Mouse (Mus musculus) embryo, embryonic 10.5 days (tissue): ENCODE measurements at regions not wholly inside any gene's neighbourhood (a gene's known extent, or its start where the extent isn't known, plus 50 kb on each side); places are given as distances from the start of the nearest gene placed in this dataset.

Source experiments
- DNase-seq: peaks from one replicate; pipeline ENCODE4 v3.0.0-alpha.2; 2015; ENCODE audit warnings: low spot score

DNA sequence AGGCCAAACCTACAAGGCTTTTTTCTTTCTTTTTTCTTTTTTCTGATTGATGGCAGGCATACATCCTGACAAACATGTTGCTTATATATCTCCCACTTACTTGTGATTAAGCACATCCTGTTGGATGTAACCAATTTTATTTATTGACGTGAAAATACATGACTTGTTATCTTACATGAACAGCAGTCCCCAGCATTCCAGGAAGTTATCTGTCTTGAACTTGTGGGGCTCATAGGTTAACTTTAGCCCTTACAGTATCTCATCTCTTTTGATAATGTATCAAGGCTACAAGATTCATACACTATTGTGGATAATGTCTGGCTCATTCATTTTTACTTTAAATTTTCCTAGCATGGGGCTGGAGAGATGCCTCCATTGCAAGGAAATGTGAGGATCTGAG, 852.0 kb upstream of the Agtr1b start:
- no peak for DNase-seq

DNA sequence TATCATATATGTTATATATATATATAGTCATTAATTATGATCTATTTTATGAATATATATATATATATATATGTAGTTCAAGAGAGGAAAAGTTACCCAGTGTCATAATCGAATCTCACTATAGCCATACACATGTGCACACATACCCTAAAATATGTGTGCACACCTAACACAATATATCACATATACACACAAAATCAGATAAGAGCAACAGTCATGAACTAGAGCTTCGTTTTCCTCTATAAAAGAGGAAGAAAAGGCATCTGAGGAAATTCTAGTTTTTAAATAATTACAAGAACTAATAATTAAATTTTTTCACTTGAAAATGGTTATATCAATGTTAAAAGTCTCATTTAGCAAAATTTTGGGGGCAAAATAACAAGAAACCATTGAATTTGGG, 835.3 kb upstream of the Tbl1xr1 start:
- DNase-seq = no peak

DNA sequence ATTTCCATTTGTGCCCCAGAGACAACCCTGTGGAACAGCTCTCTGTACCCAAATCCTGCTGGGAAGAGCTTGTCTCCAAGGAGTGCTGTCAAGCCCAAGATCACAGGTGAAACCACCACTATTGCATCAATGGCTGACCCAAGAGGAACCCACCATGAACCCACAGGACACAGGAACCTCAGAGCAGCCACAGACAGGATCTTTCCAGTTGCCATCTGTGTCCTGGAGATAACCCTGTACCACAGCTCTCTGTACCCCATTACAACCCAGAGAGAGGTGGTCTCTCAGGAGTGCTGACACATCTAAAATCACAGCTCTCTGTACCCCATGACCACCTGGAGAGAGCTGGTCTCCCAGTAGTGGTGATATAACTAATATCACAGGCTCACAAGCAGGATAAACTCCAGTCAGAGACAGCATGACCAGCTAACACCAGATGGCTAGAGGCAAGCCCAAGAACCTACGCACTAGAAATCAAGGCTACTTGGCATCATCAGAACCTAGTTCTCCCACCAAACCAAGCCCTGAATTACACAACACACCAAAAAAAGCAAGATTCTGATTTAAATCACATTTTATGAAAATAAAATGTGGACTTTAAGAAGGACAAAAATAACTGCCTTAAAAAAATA, 820.2 kb upstream of the Tbl1xr1 start:
- DNase-seq = no peak

DNA sequence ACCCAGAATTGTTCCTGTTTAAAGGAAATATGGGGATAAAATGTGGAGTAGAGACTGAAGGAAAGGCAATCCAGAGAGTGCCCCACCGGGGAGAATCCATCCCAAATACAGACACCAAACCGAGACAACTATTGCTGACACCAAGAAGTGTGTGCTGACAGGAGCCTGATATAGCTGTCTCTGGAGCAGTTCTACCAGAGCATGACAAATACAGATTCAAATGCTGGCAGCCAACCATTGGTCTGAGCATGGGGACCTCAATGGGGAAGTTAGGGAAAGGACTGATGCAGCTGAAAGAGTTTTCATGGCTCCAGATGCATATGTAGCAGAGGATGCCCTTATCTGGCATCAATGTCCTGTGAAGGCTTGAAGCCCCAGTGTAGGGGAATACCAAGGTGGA, 813.1 kb upstream of the Tbl1xr1 start:
- DNase-seq = no peak

DNA sequence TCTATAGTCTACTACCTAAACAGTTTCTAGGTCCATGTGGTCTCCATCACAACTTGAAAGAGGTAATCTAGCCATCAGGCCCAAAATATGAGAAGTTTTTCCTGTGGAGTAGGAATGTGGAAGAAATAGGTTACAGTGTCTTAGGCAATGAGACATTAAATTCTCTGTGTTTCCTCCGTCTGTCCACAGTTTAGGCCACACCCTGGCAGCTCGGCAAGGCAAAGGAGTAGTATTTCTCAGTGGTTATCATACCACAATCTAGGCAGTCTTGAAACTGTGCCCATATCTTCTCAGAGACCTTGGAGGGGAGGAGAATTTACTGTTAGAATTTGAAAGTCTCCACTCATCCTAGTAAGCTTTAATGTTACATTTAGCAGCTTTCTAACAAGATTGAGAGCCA, 811.0 kb upstream of the Tbl1xr1 start:
- no peak for DNase-seq

DNA sequence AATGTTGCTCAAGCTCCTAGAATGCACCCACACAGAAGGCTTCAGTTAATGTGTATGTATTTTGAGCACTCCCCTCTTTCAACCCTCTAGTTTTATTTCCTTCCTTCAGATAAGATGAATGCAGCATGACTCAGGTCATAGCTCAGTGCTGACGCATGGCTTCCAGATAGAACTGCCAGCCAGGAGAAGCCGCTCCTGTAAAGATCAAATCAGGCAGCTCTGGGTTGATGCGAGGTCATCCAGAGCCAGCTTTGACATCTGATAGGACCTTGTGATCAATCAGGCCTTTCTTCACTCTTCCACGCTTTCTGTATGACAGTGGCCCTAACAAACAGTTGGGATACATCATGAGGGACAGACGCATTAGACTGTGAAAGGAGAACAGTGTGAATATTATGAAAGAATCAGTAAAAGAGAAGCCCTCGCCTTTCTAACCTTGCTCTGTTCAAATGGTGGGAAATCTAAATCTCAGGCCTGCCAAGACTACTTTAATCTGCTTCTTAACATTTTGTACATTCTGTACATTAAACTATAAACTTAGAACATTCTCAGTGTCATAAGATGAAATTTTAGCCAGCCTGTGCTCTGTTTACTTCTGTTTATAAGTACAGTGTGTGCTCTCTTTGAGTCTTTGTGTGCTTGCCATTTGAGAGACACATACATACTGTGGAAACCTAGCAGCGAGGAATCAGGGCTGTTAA, 807.9 kb upstream of the Tbl1xr1 start:
- no peak for DNase-seq

DNA sequence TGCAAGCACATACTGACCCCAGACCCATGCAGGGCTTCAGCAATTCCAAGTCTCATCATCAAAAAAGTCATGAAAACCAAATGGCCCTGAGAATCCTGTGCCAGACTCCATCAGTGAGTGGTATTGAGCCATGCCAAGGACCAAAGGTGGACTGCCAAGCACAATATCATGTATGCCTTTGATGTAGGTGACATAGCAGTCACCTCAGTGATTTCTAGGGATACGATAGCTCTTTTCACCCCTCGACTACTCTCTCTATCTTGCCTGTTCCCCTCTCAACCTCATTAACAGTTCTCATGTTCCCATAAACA, 807.4 kb upstream of the Tbl1xr1 start:
- DNase-seq = no peak

DNA sequence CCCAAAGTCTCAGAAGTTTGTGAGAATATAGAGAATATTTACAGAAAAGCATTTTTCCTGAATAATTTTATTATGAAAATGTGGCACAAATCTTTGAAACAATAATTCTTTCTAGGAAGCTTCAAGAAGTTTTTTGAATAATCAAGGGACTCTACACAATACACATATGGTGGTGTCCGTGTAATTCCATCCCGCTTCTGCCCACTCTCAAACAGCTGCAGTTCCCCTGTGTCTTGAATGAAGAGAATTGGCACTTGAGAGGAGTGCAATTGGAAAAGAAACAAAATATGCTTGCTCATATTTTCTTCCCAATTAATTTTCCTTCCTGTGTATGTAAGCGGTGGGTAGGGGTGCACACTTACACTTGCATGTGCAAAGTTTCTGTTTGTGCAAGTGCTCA, 805.7 kb upstream of the Tbl1xr1 start:
- no peak for DNase-seq

DNA sequence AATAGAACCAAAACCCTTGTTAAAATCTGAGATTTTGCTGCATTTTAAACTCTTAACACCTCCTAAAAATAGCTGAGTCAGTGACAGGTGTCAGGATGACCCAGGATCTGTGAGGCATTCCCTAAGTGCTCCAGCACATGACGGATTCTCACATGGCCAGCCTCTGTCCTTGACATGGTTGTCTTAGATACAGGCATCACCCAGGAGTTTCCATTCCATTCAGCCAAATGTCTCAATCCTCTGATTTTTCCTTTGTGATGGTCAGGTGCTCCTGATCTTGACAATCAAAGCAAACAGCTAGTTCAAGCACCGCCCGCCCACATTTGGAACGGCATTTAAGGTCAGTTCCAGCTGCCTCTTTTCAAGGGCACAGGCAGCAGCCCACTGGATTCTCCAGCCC, 804.2 kb upstream of the Tbl1xr1 start:
- no peak for DNase-seq

DNA sequence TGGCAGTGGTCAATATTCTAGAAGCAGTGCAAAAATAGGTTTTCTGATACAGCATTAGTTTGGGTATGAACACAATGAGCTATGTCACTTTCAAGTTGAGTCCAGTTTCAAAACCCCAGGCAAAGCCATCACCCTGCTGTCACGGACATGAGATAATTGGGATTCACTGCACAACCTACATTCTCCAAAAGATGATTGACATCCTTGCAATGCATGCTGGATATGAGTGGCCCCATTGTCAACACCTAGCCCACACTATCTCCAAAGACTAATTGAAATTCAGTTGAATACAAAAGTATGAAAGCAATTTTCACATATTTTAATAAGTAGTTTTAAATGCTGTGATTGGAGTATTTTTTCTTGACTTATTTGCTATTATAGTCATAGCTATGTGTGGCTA, 783.7 kb upstream of the Tbl1xr1 start:
- no peak for DNase-seq

DNA sequence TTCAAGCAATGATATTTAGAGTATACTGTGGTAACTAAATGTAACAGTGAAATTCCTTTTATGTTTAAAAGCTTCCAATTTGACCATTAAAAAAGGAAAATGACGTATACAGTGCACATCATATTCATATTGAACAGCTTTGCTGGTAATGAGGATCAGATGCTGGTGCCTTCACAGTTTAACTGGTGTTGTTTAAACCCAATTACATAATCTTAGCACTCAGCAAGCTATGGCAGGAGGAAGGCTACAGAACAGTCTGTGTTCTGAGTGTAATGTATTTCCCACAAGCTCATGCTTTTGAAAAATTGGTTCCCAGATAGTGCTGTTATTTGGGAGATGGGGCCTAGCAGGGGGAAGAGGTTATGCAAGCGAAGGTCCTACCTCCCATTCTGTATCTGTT, 783.1 kb upstream of the Tbl1xr1 start:
- no peak for DNase-seq

DNA sequence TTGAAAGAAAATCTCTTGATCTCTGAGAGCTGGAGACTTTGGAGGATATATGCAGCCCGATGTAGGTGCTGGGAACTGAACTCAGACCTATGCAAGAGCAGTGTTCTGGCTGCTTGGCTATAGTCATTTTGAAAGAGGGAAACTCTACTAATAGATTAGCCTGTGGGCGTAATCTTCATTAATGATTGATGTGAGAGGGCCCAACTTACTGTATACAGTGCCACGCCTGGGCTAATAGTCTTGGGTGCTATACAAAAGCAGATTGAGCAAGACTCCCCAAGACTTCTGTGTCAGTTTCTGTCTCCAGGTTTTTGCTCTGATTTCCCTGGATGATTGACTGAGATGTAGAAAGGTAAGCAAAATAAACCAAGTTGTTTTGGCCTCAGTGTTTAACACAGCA, 781.7 kb upstream of the Tbl1xr1 start:
- no peak for DNase-seq

DNA sequence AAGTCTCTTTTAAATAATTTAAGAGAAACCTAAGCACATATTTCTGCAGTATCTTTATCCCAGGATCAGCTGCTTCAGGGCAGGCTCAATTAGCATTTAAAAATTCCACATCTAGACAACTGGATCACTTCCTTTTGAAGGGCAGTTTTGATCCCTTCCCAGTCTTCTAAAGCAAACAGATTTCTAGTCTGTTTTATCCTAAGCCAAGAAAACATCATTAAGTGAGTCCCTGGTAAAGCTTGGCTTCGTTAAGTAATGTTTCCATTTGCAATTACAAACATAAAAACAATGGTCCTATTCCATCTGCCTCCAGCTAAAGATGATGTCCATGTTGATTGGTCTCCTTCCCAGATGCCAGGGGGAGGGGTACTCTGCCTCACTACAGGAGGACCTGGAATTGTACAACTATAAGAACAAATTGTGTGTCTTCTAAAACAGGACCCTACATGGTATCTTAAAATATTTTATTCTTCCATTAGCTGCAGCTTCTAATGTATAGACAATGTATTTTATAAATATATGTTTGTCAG, 779.8 kb upstream of the Tbl1xr1 start:
- DNase-seq = no peak

DNA sequence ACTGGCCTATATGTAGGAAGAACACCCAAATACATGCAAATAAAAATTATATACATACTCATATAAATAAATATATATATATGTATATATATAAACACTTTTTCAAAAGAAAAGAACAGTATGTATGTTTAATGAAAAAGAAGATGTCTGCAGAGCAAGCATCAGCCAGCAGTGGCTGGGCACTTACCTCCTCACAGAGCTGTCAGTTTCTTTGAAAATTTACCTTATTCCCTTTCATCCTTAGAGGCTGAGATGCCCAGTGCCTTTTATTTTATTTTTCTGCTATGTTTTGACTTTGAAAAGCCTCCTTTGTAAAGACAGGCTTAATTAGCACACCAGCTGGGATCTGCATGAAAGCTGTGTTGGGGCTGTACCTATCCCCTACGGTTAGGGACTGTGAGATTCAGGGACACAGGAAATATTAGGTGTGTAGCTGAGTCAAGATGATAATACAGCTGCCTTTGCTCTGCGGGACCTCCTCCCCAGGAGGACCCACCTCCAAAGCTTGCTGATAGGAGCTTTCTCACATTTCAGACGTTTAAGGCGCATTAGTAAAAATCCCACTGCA, 751.0 kb upstream of the Tbl1xr1 start:
- DNase-seq = no peak

DNA sequence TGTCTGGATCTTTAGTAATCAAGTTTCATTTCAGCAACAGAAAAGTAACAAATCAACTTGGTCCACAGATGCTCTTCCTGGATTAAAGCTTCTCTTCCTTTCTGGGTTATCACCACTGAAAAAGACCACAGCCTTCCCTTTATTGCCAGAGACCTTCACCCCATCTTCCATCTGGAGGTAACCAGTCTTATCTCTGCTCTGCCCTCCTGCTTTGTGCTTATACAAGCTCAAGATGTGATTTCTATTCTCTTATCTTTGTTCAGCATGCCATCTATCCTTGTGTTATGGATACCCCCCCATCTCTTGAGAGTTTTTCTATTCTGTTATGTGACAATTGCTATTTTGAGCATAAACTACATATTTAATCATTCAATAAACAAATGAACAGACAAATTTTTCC, 734.5 kb upstream of the Tbl1xr1 start:
- DNase-seq = no peak

DNA sequence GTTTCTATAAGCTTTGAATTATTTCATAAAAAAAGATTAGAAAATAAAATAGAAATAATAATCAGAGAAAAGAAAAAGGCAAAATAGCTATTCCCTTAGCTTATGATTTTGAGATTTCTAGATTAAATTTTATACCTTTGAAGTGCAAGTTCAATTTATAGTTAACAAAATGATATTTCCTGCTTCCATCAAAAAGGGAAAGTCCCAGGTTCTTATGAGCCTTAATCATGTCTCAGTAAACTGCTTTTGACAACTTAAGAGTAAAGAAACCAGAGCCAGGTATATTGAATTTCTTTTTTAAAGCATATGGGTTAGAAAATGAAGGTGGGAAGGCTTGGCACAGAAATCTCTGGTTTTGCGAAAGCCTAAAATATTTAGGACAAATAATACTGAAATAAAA, 733.4 kb upstream of the Tbl1xr1 start:
- no peak for DNase-seq

DNA sequence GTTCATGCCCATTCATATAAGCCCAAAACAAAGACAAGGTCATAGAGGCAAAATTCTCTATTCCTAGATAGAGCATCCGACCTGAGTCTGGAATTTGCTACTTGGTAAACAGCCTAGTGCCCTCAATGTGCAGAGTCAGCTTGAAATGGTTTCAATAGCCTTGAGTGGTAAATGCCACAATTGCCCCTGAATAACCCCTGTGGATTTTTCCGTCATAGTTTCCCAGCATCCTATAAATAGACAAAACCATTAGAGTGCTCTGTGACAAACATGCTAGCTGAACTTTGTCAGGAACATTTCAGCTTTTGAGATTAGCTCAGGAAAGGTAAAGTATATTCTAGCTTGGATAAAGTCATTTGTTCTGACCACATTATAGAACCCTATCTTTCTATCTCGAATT, 727.0 kb upstream of the Tbl1xr1 start:
- DNase-seq = no peak

DNA sequence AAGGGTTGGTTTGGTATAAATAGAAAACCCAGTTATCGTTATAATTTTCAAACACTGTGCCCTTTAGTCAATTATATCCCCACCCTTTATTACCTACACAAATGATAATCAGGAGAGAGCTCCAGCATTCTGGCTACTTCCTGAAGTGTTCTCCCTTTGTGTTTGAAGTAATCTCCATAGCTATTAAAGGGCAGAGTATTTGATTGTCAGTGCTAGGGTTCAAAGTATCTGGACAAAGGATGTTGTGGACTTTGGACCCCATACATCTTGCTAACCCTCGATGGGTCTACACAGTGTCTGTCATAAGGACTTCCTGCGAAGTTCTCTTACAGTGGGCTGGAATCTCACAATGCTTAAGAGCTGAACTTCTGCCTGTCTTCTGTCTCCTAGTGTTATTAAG, 720.3 kb upstream of the Tbl1xr1 start:
- DNase-seq = no peak

DNA sequence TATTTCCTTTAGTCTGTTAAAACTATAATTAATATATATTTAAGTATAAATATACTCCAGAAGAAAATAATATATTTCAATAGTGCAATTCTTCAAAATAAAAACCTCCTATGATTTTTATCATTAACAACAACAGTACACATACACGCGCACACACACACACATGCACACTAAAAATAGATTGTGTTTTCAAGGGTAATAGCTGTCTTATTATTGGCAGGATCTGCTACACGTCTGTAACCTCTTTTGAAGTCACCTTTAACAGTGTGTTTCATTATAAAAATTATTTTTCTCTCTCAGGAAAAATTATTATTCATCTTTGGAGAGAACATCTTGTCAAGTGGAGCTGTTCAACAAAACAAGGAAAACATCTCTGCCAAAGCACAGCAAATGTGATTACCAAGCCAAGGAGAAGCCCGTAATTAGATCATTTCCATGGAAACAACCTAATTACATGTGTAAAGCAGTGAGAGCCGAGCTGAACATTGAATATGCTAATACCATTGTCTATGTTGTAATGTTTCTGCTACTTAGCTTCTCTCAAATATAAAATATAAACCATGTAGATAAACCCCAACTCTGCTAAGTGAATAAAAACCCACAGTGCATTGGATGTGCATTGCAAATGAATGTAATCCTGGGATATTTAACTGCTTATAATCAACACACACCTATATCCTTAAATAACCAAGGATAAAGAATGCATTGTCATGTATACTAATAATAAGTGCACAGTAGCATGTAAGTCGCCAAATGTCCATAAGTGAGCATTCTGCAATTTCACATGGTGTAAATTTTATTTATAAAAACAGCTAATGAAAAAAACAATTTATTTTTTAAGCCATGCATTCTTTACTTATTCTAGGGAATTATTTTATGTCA, 719.4 kb upstream of the Tbl1xr1 start:
- no peak for DNase-seq

DNA sequence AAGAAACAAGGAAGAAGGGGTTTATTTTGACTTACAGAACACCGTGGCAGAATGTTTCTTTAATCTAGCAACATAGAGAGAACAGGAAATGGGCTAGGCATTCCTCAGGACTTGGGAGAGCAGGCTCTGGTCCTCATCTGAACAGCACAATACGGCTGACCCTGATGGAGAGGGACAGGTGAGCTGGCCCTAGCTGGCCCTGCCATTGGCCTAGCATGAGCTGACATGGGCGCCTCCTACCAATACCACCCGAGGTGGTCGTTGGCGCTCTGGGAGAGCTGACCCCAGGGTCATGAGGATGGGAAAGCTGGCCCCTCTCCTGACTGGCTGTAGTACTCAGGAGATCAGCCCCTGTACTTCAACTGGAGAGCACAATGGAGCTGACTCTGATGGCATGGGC, 718.4 kb upstream of the Tbl1xr1 start:
- DNase-seq = no peak

DNA sequence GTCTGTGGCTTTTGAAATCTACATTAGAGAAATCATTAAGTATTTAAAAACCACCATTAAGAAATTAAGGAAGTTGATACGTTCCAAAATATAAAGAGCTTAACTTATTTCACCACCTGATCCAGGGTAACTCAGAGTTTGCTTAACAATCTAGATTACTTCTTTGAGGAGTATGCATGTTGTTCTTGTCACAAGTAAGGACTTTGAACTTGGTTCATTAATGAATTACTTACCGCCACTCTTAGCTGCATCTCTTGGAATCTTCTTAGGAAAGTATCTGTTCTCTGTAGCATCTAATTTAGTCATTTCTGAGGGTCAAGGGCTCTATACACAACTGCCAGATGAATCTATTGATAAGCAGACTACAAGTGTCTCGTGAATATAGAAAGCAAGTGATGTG, 715.4 kb upstream of the Tbl1xr1 start:
- no peak for DNase-seq

DNA sequence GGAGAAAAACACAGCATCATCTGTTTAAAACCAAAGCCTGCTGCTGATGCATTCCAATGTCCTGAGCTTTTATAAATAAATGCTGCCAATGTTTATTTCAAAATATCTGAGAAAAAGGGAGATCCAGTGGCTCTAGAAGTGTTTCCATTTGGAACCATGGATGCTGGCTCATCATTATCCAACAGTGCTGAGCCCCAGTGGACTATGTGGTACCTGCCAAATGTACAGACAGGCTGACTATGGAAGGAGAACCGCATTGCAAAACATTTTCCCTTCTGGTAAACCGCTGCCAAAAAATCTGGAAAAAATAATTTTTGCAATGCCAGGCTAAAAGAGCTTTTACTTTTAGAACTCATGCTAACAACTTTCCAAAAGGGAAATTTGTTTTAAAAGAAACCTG, 696.6 kb upstream of the Tbl1xr1 start:
- no peak for DNase-seq

DNA sequence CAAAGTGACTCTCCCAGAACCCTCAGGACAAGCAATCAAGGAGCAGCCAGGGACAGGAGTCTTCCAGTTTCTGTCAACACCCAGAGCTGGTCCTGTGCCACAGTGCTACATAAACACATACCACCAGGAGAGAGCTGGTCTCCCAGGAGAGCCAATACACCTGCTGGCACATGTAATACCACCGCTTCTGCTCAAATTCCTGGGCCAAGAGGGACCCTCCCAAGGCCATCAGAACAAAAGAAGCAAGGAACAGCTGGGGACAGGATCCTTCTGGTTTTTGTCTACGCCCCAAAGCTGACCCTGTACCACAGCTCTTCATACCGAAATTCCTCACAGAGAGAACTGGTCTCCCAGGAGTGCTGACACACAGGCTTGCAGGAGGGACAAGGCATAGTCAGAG, 695.4 kb upstream of the Tbl1xr1 start:
- no peak for DNase-seq
